In genomic region chr6:111725969-111726368, GRCm38 (mm10) we compare ENCODE assay signal across 13 mouse cellular contexts.
"Had no signal": no experiment of that assay in that cellular context is flagged by ENCODE, and none has a peak within 500 bp of the region (broad histone marks: within the 10 kb centered on the region; RNA-seq: fewer than 3 reads in every experiment).

No protein-coding gene starts in this region.

- DNase-seq: kidney, postnatal 36 days; layer of hippocampus, adult 9-11 months; layer of hippocampus, postnatal 36 days; liver; lung, adult 2 months; lung, postnatal 36 days; right cerebral cortex, adult 18-20 months; right cerebral cortex, postnatal 25 days had no signal

- H3K4me3 ChIP-seq: limb, embryonic 12.5 days; liver, embryonic 15.5 days; midbrain, embryonic 13.5 days had no signal

- H3K9ac ChIP-seq: limb, embryonic 12.5 days; liver, embryonic 15.5 days; midbrain, embryonic 13.5 days had no signal

- ATAC-seq: lung, postnatal 0 days; midbrain, embryonic 13.5 days had no signal

- H3K27ac ChIP-seq: kidney, postnatal 0 days; limb, embryonic 12.5 days; liver, embryonic 15.5 days; midbrain, embryonic 13.5 days had no signal

- H3K36me3 ChIP-seq: limb, embryonic 12.5 days; liver, embryonic 15.5 days; midbrain, embryonic 13.5 days had no signal

- H3K4me1 ChIP-seq: limb, embryonic 12.5 days; liver, embryonic 15.5 days; midbrain, embryonic 13.5 days had no signal

- H3K9me3 ChIP-seq: limb, embryonic 12.5 days; liver, embryonic 15.5 days; midbrain, embryonic 13.5 days had no signal

- H3K27me3 ChIP-seq: limb, embryonic 12.5 days; liver, embryonic 15.5 days; midbrain, embryonic 13.5 days had no signal

- H3K4me2 ChIP-seq: limb, embryonic 12.5 days; liver, embryonic 15.5 days; midbrain, embryonic 13.5 days had no signal
